Mouse (Mus musculus) stomach, embryonic 16.5 days (tissue): Measurements from ENCODE around the gene Cep350. TPM values are rescaled to one million over a fixed set of nuclear protein-coding genes. Genes with fewer than 3 reads are reported as not detected.

Experiments
- ATAC-seq: fragments of 200-750 bp; cut with Nextera tagmentation; 2 replicates; pipeline ENCODE4 v1.8.0; 2017; ENCODE audit warnings: moderate number of reproducible peaks, moderate TSS enrichment; ENCODE audit not compliant: insufficient read depth, low FRiP score
- H3K27ac ChIP-seq: fragments of 300-500 bp; sonication (generic); 2 replicates; pipeline ENCODE4 v1.5.1; 2014; ENCODE audit warnings: low read length
- H3K27me3 ChIP-seq: fragments of 300-500 bp; sonication (generic); 2 replicates; pipeline ENCODE4 v1.6.1; 2014; ENCODE audit warnings: low read length, control low read depth, mixed read lengths; ENCODE audit not compliant: control insufficient read depth, insufficient read depth
- H3K36me3 ChIP-seq: fragments of 300-500 bp; sonication (generic); 2 replicates; pipeline ENCODE4 v1.6.1; 2014; ENCODE audit warnings: low read length; ENCODE audit not compliant: control insufficient read depth, insufficient read depth
- H3K4me1 ChIP-seq: fragments of 300-500 bp; sonication (generic); 2 replicates; pipeline ENCODE4 v1.6.1; 2014; ENCODE audit warnings: low read length, control low read depth, mixed read lengths; ENCODE audit not compliant: control insufficient read depth, insufficient read depth
- H3K4me2 ChIP-seq: fragments of 300-500 bp; sonication (generic); 2 replicates; pipeline ENCODE4 v1.6.1; 2014; ENCODE audit warnings: low read depth, low read length, mixed read lengths
- H3K4me3 ChIP-seq: fragments of 300-500 bp; sonication (generic); replicated peaks from 2 replicates; pipeline ENCODE4 v1.5.1; 2014; ENCODE audit warnings: mild to moderate bottlenecking, low read length
- H3K9ac ChIP-seq: fragments of 300-500 bp; sonication (generic); 2 replicates; pipeline ENCODE4 v1.6.1; 2014; ENCODE audit warnings: low read length
- H3K9me3 ChIP-seq: fragments of 300-500 bp; sonication (generic); replicated peaks from 2 replicates; pipeline ENCODE4 v1.6.1; 2016; ENCODE audit warnings: low read length, control low read depth; ENCODE audit not compliant: control insufficient read depth
- WGBS: fragments of 180-500 bp; shearing (Covaris S2); extraction: QIAGEN DNeasy Blood & Tissue Kit; methylation state at CpG from one replicate; pipeline ENCODE4 v1.1.7; 2014; 5-methylcytosine and 5-hydroxymethylcytosine counted together
- polyA plus RNA-seq: library from polyadenylated mRNA; unstranded; fragments of >200 nt; fragmentation: Nextera tagmentation; extraction: Ambion mirVana; gene quantifications from 2 replicates; pipeline ENCODE4 v1.2.1, GENCODE M21; 2015

Gene Cep350
- 5.4 and 6.4 TPM in 2 replicates for polyA plus RNA-seq

GRCm38 (mm10) chr1:155973068-155973718, at the start of gene Cep350:
TSS of gene Cep350 (minus strand) at chr1:155973255.
- WGBS: under 1% methylated on average over 48 of the region's 57 CpGs

DNA sequence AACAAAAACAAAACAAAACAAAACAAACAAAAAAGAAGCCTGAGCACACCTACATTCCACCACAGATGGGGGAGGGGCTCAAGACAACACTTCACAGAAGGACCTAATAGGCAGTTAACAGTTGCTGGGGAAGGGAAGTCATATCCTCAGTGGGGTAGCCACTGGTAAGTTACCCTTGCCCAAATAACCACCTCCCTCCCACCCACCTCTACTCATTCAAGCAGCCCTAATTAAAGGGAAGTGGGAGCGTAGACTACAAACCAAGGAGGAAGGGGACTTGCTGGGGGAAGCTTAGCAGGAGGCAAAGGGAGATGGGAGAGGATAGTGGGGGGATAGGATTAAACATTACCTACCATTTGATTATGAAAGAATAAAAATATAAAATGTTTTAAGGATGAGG, 47.3 kb upstream of the Cep350 start:
- Histone ChIP-seq H3K27me3 (no peaks in the 10 kb centered on the region), H3K27ac (no peak overlapping the region), H3K4me3 (no peak overlapping the region), H3K4me2 (no peak overlapping the region), H3K9ac (no peak overlapping the region), H3K9me3 (no peaks in the 10 kb centered on the region), H3K36me3 (peaks cover 9% of the 10 kb centered on the region; the same call in 1 of the 2 replicates), H3K4me1 (no peaks in the 10 kb centered on the region)
- WGBS: 91% methylated on average over 1 of the region's 1 CpGs
- no peak for ATAC-seq

More at GRCm38 (mm10) chr1:155973068-155973718, at the start of gene Cep350:
- Histone ChIP-seq H3K9ac (peak within 1 kb of the TSS; percentile 98), H3K9me3 (no peaks in the 10 kb centered on the region), H3K27me3 (no peaks in the 10 kb centered on the region), H3K4me2 (peak within 1 kb of the TSS; percentile 90), H3K36me3 (no peaks in the 10 kb centered on the region), H3K4me1 (peaks cover 9% of the 10 kb centered on the region; the same call in 1 of the 2 replicates), H3K27ac (peak within 1 kb of the TSS; percentile 96), H3K4me3 (peak within 1 kb of the TSS; percentile 88)
- peak; percentile 99 for ATAC-seq

- 90% methylated on average over 1 of the region's 1 CpGs for WGBS
- no peak overlapping the region for H3K4me2 ChIP-seq
- no peak overlapping the region for H3K9ac ChIP-seq
- peaks cover 9% of the 10 kb centered on the region; the same call in 1 of the 2 replicates for H3K36me3 ChIP-seq
- no peaks in the 10 kb centered on the region for H3K27me3 ChIP-seq
- no peak overlapping the region for H3K4me3 ChIP-seq
- no peaks in the 10 kb centered on the region for H3K4me1 ChIP-seq
- H3K27ac ChIP-seq: no peak overlapping the region
- no peak for ATAC-seq
- H3K9me3 ChIP-seq: no peaks in the 10 kb centered on the region
Measured at GRCm38 (mm10) chr1:156019800-156020199, 46.7 kb upstream of the Cep350 start.

DNA sequence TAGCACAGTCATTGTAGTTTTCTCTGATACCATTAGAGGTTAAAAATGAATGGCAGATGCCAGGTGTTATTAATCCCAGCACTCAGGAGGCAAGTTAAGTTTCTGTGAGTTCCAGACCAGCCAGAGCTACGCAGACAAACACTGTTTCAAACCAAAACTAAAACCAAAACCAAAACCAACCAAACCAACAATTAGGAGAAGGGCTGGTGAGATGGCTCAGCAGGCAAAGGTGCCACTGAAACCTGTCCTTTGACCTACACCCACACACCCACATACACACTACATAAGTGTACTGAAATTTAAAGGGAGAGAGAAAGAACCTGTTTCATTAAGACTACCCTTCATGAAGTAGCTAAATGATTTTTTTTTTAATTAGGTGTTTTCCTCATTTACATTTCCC, 35.9 kb upstream of the Cep350 start:
- Histone ChIP-seq H3K27me3 (no peaks in the 10 kb centered on the region), H3K4me1 (no peaks in the 10 kb centered on the region), H3K4me3 (no peak overlapping the region), H3K27ac (no peak overlapping the region), H3K9me3 (no peaks in the 10 kb centered on the region), H3K9ac (no peak overlapping the region), H3K4me2 (no peak overlapping the region), H3K36me3 (peaks cover 13% of the 10 kb centered on the region)
- no peak for ATAC-seq
- 89% methylated on average over 1 of the region's 1 CpGs for WGBS

DNA sequence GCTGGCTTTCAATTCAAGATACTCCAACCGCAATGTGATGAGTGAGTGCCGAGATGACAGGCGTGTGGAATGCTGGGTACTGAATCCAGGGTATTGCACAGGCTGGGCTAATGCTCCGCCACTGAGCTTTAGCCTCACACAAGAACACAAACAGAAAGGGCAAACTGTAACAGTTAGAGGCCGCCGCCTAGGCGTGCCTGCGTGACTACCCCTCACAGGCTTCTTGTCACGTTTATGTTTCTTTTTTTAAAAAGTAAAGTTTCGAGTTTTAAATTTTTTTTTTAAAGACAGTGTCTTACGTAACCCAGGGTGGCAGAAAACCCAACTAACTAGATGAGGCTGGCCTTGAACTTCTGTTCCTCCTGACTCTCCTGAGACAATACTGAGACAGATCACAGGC, 32.9 kb upstream of the Cep350 start:
- Histone ChIP-seq H3K27ac (no peak overlapping the region), H3K4me2 (no peak overlapping the region), H3K27me3 (no peaks in the 10 kb centered on the region), H3K9ac (no peak overlapping the region), H3K36me3 (peaks cover 10% of the 10 kb centered on the region), H3K4me1 (no peaks in the 10 kb centered on the region), H3K9me3 (no peaks in the 10 kb centered on the region), H3K4me3 (no peak overlapping the region)
- 87% methylated on average over 11 of the region's 11 CpGs for WGBS
- no peak for ATAC-seq

DNA sequence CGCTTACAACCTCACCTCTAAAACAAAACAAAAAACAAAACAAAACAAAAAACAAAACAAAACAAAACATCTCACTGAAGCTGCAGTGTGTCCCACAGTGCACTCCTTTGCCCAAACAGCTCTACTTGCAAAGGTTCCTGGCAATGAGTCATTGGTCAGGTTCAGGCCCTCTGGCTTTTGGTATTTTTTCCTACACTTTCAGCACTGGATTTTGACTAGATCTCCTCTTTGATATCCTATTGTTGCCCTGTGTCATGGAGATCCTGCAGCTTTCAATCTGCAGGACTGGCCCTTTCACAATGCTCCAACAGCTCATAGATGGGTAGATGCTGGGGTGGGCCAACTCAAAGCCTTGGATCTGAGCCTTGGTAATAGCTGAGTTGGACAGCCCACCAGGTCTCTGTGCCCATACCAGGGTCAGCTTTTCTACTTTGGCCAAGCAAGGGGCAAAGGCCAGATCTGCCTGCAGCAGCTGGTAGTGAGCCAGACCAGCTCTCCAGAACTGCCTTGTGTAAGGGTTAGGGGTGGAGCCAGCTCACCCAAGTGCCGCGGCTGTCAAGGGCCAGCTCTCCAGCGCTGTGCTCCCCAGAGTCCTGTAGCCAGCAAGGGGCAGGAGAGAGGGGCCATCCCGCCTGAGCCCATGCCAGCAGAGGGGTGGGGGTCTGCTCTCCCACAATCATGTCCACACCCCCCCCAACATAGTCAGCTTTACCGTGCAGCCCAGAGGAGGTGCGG, 30.3 kb upstream of the Cep350 start:
- WGBS: 83% methylated on average over 7 of the region's 7 CpGs
- peak; percentile 40; the same call in 1 of the 2 replicates for ATAC-seq

GRCm38 (mm10) chr1:156002366-156002765, 29.3 kb upstream of the Cep350 start:
- no peaks in the 10 kb centered on the region for H3K9me3 ChIP-seq
- no peak overlapping the region for H3K9ac ChIP-seq
- no peak for ATAC-seq
- no peaks in the 10 kb centered on the region for H3K27me3 ChIP-seq
- WGBS: 85% methylated on average over 8 of the region's 8 CpGs
- H3K27ac ChIP-seq: no peak overlapping the region
- H3K4me1 ChIP-seq: no peaks in the 10 kb centered on the region
- peaks cover 10% of the 10 kb centered on the region for H3K36me3 ChIP-seq
- no peak overlapping the region for H3K4me3 ChIP-seq
- H3K4me2 ChIP-seq: no peak overlapping the region

More for the DNA sequence above, 30.3 kb upstream of the Cep350 start:
- Histone ChIP-seq H3K9ac (no peak overlapping the region), H3K4me3 (no peak overlapping the region), H3K4me2 (no peak overlapping the region), H3K27me3 (no peaks in the 10 kb centered on the region), H3K9me3 (no peaks in the 10 kb centered on the region), H3K27ac (no peak overlapping the region), H3K4me1 (no peaks in the 10 kb centered on the region), H3K36me3 (peaks cover 10% of the 10 kb centered on the region)

DNA sequence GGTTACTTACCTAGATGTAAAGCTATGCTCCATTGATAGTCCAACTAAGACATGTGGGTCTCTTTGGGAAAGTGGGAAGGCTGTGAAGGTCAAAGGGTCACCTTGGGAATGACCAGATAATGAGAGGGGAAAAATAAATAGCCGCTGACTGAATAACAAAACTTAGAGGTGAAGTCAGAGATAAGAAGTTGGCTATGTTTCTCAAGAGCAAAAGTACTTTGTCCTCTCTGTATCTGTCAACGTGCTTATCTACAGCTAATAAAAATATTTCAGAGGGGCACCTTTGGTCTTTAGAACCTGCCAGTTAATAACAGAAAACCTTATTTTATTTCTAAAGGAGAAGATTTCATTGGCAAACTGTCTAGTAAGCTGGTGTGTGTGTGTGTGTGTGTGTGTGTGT, 22.6 kb upstream of the Cep350 start:
- H3K27me3 ChIP-seq: no peaks in the 10 kb centered on the region
- 0 out of 2 replicates have a peak overlapping the region, but pooled peaks have one; percentile 49 for H3K27ac ChIP-seq
- no peaks in the 10 kb centered on the region for H3K36me3 ChIP-seq
- H3K4me2 ChIP-seq: no peak overlapping the region
- H3K4me1 ChIP-seq: peaks cover 3% of the 10 kb centered on the region; the same call in 1 of the 2 replicates
- WGBS: 29% methylated on average over 2 of the region's 2 CpGs
- no peak overlapping the region for H3K4me3 ChIP-seq
- H3K9me3 ChIP-seq: no peaks in the 10 kb centered on the region
- no peak for ATAC-seq
- no peak overlapping the region for H3K9ac ChIP-seq

GRCm38 (mm10) chr1:155994524-155994923, 21.5 kb upstream of the Cep350 start:
- Histone ChIP-seq H3K4me1 (peaks cover 3% of the 10 kb centered on the region; the same call in 1 of the 2 replicates), H3K27me3 (no peaks in the 10 kb centered on the region), H3K9me3 (no peaks in the 10 kb centered on the region), H3K36me3 (no peaks in the 10 kb centered on the region), H3K4me3 (no peak overlapping the region), H3K27ac (no peak overlapping the region), H3K4me2 (no peak overlapping the region), H3K9ac (no peak overlapping the region)
- peak; percentile 75; the same call in 1 of the 2 replicates for ATAC-seq
- WGBS: 51% methylated on average over 2 of the region's 2 CpGs
